Comparison of ENCODE assay signal across 20 mouse cellular contexts in the genomic region with DNA sequence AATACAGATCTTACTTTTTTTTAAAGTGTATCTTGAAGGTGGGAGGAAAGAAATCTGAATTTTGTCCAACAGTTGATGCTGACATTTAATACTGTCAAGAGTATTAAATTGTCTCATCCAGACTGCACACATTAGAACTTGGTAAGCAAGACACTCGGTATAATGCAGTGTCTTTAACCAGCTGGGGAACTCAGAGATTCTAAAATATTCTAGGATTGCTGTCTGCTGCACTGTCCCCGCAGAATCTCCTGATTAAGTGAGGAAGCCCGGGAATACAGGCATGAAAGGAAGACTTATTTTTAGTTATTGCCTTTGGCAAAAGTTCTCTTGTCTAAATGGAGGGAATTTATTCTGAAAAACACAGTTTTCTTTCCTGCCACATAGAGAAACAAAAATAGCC.
A peak's percentile ranks its signal among the peaks of the same experiment; 100 is the strongest.
DNase-seq lines count a peak whose midpoint lies in the region; TF ChIP-seq lines count a peak whose summit lies in the region.
"Had no signal": no experiment of that assay in that cellular context is flagged by ENCODE, and none has a peak within 500 bp of the region (broad histone marks: within the 10 kb centered on the region; RNA-seq: fewer than 3 reads in every experiment).

No protein-coding gene starts in this region.

- DNase-seq in gastrocnemius, adult 2 months: no peak
- no peak for DNase-seq in gastrocnemius, postnatal 4 days (ENCODE audit: low spot score in 2 of 2)
- peak; percentile 5 for DNase-seq in left cerebral cortex, adult 11 months (ENCODE audit: low spot score)
- DNase-seq in left cerebral cortex, postnatal 36 days (ENCODE audit: low spot score in 2 of 2): no peak
- peak; percentile 20 for DNase-seq in right cerebral cortex, adult 18-20 months
- DNase-seq in right cerebral cortex, postnatal 4 days: no peak
- DNase-seq in thymus, adult 18-20 months: no peak
- DNase-seq: adrenal gland, postnatal 25 days; cerebellum, adult 11-12 months; cerebellum, postnatal 14 days; gastrocnemius, postnatal 14 days; kidney, postnatal 25 days; left cerebral cortex, postnatal 4 days; lung, adult 18-20 months; lung, postnatal 36 days; thymus, postnatal 36 days had no signal

- no peak for TF ChIP-seq CTCF in gastrocnemius, adult 2 months (IDR thresholded peaks at IDR 0.05)

- intact Hi-C loops in gastrocnemius, adult 2 months (cut with DNase I): no loop called here
- intact Hi-C loops in left cerebral cortex, postnatal 36 days (cut with DNase I): no loop called here

- peak overlapping the region; percentile 56; the same call in 1 of the 2 replicates for H3K27ac ChIP-seq in gastrocnemius, adult 2 months
- H3K27ac ChIP-seq: embryonic facial prominence, embryonic 15.5 days; forebrain, embryonic 10.5 days; hindbrain, postnatal 0 days had no signal

- H3K4me3 ChIP-seq in gastrocnemius, adult 2 months: no peak overlapping the region
- H3K4me3 ChIP-seq: embryonic facial prominence, embryonic 15.5 days; forebrain, embryonic 10.5 days; heart, embryonic 15.5 days had no signal

Comparison
In these comparisons a context has a peak if more than half of its experiments do, and no peak if none do; other contexts are left out.
1. DNase-seq: peak in left cerebral cortex, adult 11 months (single experiment) and right cerebral cortex, adult 18-20 months (single experiment); none in gastrocnemius, adult 2 months (single experiment), gastrocnemius, postnatal 4 days (0 of 2), left cerebral cortex, postnatal 36 days (0 of 2), right cerebral cortex, postnatal 4 days (single experiment) and thymus, adult 18-20 months (0 of 2).